In genomic region chr1:151147801-151148200, GRCm38 (mm10) we compare ENCODE assay signal across 25 mouse cellular contexts. TPM values are rescaled to one million over a fixed set of nuclear protein-coding genes. Genes with fewer than 3 reads are reported as not detected.
"Had no signal": no experiment of that assay in that cellular context is flagged by ENCODE, and none has a peak within 500 bp of the region (broad histone marks: within the 10 kb centered on the region; RNA-seq: fewer than 3 reads in every experiment).

No protein-coding gene starts in this region.

- H3K9ac ChIP-seq: intestine, embryonic 15.5 days; limb, embryonic 13.5 days; liver, embryonic 13.5 days; lung, embryonic 14.5 days; midbrain, embryonic 12.5 days; midbrain, embryonic 15.5 days; neural tube, embryonic 12.5 days; neural tube, embryonic 15.5 days had no signal

- ATAC-seq: intestine, embryonic 15.5 days; lung, postnatal 0 days; midbrain, embryonic 15.5 days had no signal

- H3K4me3 ChIP-seq: intestine, embryonic 15.5 days; layer of hippocampus, adult 2 months; limb, embryonic 10.5 days; limb, embryonic 13.5 days; liver, embryonic 13.5 days; midbrain, embryonic 12.5 days; midbrain, embryonic 15.5 days; neural tube, embryonic 12.5 days; neural tube, embryonic 15.5 days had no signal

- H3K27ac ChIP-seq: intestine, embryonic 15.5 days; layer of hippocampus, adult 2 months; limb, embryonic 10.5 days; limb, embryonic 13.5 days; liver, embryonic 13.5 days; macrophage; midbrain, embryonic 12.5 days; midbrain, embryonic 15.5 days; neural tube, embryonic 12.5 days; neural tube, embryonic 15.5 days; stomach, postnatal 0 days had no signal

- DNase-seq: layer of hippocampus, adult 9-11 months; liver; liver, embryonic 13.5 days; lung, embryonic 14.5 days; right cerebral cortex, adult 18-20 months; right cerebral cortex, postnatal 14 days; right cerebral cortex, postnatal 4 days; thymus, adult 2 months; thymus, postnatal 14 days; thymus, postnatal 4 days had no signal

- H3K4me2 ChIP-seq: intestine, embryonic 15.5 days; limb, embryonic 13.5 days; liver, embryonic 13.5 days; lung, embryonic 14.5 days; midbrain, embryonic 12.5 days; midbrain, embryonic 15.5 days; neural tube, embryonic 12.5 days; neural tube, embryonic 15.5 days had no signal

- H3K9me3 ChIP-seq: intestine, embryonic 15.5 days; limb, embryonic 10.5 days; limb, embryonic 13.5 days; liver, embryonic 13.5 days; midbrain, embryonic 12.5 days; midbrain, embryonic 15.5 days; neural tube, embryonic 12.5 days; neural tube, embryonic 15.5 days had no signal

- H3K27me3 ChIP-seq: intestine, embryonic 15.5 days; limb, embryonic 13.5 days; midbrain, embryonic 12.5 days; midbrain, embryonic 15.5 days; neural tube, embryonic 12.5 days; neural tube, embryonic 15.5 days had no signal

- H3K36me3 ChIP-seq: intestine, embryonic 15.5 days; limb, embryonic 10.5 days; limb, embryonic 13.5 days; liver, embryonic 13.5 days; midbrain, embryonic 12.5 days; midbrain, embryonic 15.5 days; neural tube, embryonic 12.5 days; neural tube, embryonic 15.5 days had no signal

- H3K4me1 ChIP-seq: intestine, embryonic 15.5 days; liver, embryonic 13.5 days; midbrain, embryonic 12.5 days; midbrain, embryonic 15.5 days; neural tube, embryonic 12.5 days; neural tube, embryonic 15.5 days had no signal

RNA-seq across cellular contexts. Expression of gene Gm47985, which starts 34.5 kb away (rescaled TPM):
- total RNA-seq: layer of hippocampus, adult 2 months; layer of hippocampus, postnatal 25 days; left cerebral cortex, adult 18-20 months; left cerebral cortex, postnatal 25 days had no signal
- polyA plus RNA-seq: intestine, embryonic 15.5 days; lung, embryonic 14.5 days; macrophage; midbrain, embryonic 15.5 days; neural tube, embryonic 15.5 days; stomach, embryonic 14.5 days; stomach, postnatal 0 days had no signal

RNA-seq across cellular contexts. Expression of gene Gm8947, which starts 44.4 kb away (rescaled TPM):
- total RNA-seq: layer of hippocampus, adult 2 months; layer of hippocampus, postnatal 25 days; left cerebral cortex, adult 18-20 months; left cerebral cortex, postnatal 25 days had no signal
- polyA plus RNA-seq: limb, embryonic 10.5 days; limb, embryonic 13.5 days; lung, postnatal 0 days; macrophage; midbrain, embryonic 12.5 days; midbrain, embryonic 15.5 days; neural tube, embryonic 15.5 days; stomach, embryonic 14.5 days; thymus, adult 2 months had no signal

RNA-seq across cellular contexts. Expression of gene Gm47995, which starts 50.4 kb away (rescaled TPM):
- total RNA-seq: layer of hippocampus, adult 2 months; layer of hippocampus, postnatal 25 days; left cerebral cortex, adult 18-20 months; left cerebral cortex, postnatal 25 days had no signal
- polyA plus RNA-seq: intestine, embryonic 15.5 days; limb, embryonic 10.5 days; limb, embryonic 13.5 days; lung, embryonic 14.5 days; macrophage; midbrain, embryonic 12.5 days; midbrain, embryonic 15.5 days; neural tube, embryonic 15.5 days; stomach, embryonic 14.5 days; stomach, postnatal 0 days; thymus, adult 2 months had no signal

RNA-seq across cellular contexts. Expression of gene 3110040M04Rik, which starts 56.1 kb away (rescaled TPM):
- total RNA-seq: layer of hippocampus, adult 2 months; layer of hippocampus, postnatal 25 days; left cerebral cortex, adult 18-20 months; left cerebral cortex, postnatal 25 days had no signal
- polyA plus RNA-seq: limb, embryonic 10.5 days; limb, embryonic 13.5 days; lung, embryonic 14.5 days; lung, postnatal 0 days; macrophage; midbrain, embryonic 12.5 days; midbrain, embryonic 15.5 days; neural tube, embryonic 12.5 days; neural tube, embryonic 15.5 days; stomach, embryonic 14.5 days; stomach, postnatal 0 days; thymus, adult 2 months had no signal
